ENCODE assay signal across 8 mouse cellular contexts in genomic region chr19:5841389-5841946, GRCm38 (mm10). TPM values are rescaled to one million over a fixed set of nuclear protein-coding genes. Genes with fewer than 3 reads are reported as not detected.
DNase-seq lines count a peak whose midpoint lies in the region; ATAC-seq and TF ChIP-seq lines count a peak whose summit lies in the region.

No protein-coding gene starts in this region.

- H3K9me3 ChIP-seq in CH12.LX (replicated peaks; ENCODE audit: low read length) = no peaks in the 10 kb centered on the region
- no peaks in the 10 kb centered on the region for H3K9me3 ChIP-seq in liver, embryonic 12.5 days (replicated peaks)

- DNase-seq in gastrocnemius, adult 18-20 months (ENCODE audit: low spot score) = peak; percentile 71
- no peak for DNase-seq in gastrocnemius, postnatal 14 days
- peak; percentile 47 for DNase-seq in CH12.LX (ENCODE audit: extremely low read depth)
- DNase-seq in urinary bladder, postnatal 14 days (ENCODE audit: low spot score) = no peak
- DNase-seq in urinary bladder, adult 18-20 months (ENCODE audit: low spot score in 2 of 2) = no peak
- DNase-seq in right cerebral cortex, adult 2 months (ENCODE audit: low spot score in 2 of 2) = no peak

- H3K4me2 ChIP-seq in CH12.LX (ENCODE audit: insufficient read depth, low read depth, poor library complexity, severe bottlenecking) = peak overlapping the region; percentile 94
- H3K4me2 ChIP-seq in liver, embryonic 12.5 days = peak overlapping the region; percentile 79

- TF ChIP-seq RAD21 in CH12.LX (IDR thresholded peaks at IDR 0.05; ENCODE audit: low read depth, low read length) = no peak; the same call in 1 of the 2 replicates

- no peaks in the 10 kb centered on the region for H3K27me3 ChIP-seq in CH12.LX (replicated peaks)
- no peaks in the 10 kb centered on the region for H3K27me3 ChIP-seq in liver, embryonic 12.5 days (replicated peaks)

- H3K4me1 ChIP-seq in CH12.LX (ENCODE audit: control insufficient read depth in 1 of 2, insufficient read depth in 2 of 2) = peaks cover 24 to 58% of the 10 kb centered on the region in 2 experiments
- H3K4me1 ChIP-seq in liver, embryonic 12.5 days = peaks cover 67% of the 10 kb centered on the region

- no peak for TF ChIP-seq EP300 in CH12.LX (IDR thresholded peaks at IDR 0.05; ENCODE audit: low read length)

- 37% methylated on average over 4 of the region's 4 CpGs for WGBS in liver, embryonic 12.5 days (ENCODE audit: insufficient replicate concordance)

- peak; percentile 21 for ATAC-seq in erythroblast, adult 5-6 weeks (replicated peaks; ENCODE audit: low FRiP score, poor library complexity, severe bottlenecking)
- ATAC-seq in liver, embryonic 12.5 days = peak; percentile 30; the same call in 1 of the 2 replicates

- TF ChIP-seq CTCF in CH12.LX (conservative IDR thresholded peaks at IDR 0.05 in 1 of 2, IDR thresholded peaks at IDR 0.05 in 1 of 2; ENCODE audit: low read depth in 2 of 2, low read length in 2 of 2) = no peak

- in situ Hi-C loops in CH12.LX (cut with MboI; ENCODE audit: low pct_ligation_motif_present, low pct_unique_long_range_greater_than_20kb, low sequenced_read_pairs) = no loop called here

- H3K4me3 ChIP-seq in CH12.LX (replicated peaks in 1 of 3; ENCODE audit: low read depth in 2 of 3, low read length in 2 of 3, poor library complexity in 1 of 3) = peak overlapping the region; percentile 25 to 68 (median 65)
- H3K4me3 ChIP-seq in liver, embryonic 12.5 days = peak overlapping the region; percentile 57

- peak; percentile 62; the same call in 1 of the 2 replicates for TF ChIP-seq POLR2A in CH12.LX (IDR thresholded peaks at IDR 0.05; ENCODE audit: low read depth, low read length)

- peak overlapping the region; percentile 76 for H3K27ac ChIP-seq in CH12.LX (ENCODE audit: insufficient read depth, low read depth)
- H3K27ac ChIP-seq in liver, embryonic 12.5 days = peak overlapping the region; percentile 98

- peak overlapping the region; percentile 99 for H3K9ac ChIP-seq in CH12.LX (ENCODE audit: insufficient read depth, low read depth)
- H3K9ac ChIP-seq in liver, embryonic 12.5 days = peak overlapping the region; percentile 37

- peaks cover 44% of the 10 kb centered on the region for H3K79me2 ChIP-seq in CH12.LX (replicated peaks; ENCODE audit: control insufficient read depth, extremely low read depth, insufficient read depth, poor library complexity, severe bottlenecking)

- dilution Hi-C loops in CH12.LX (cut with MboI; ENCODE audit: extremely low pct_ligation_motif_present, extremely low pct_unique_long_range_greater_than_20kb, low sequenced_read_pairs) = no loop called here

- intact Hi-C loops in gastrocnemius, postnatal 14 days (cut with DNase I; ENCODE audit: low total_unique reads) = no loop called here

- H3K36me3 ChIP-seq in CH12.LX (replicated peaks in 1 of 2; ENCODE audit: control insufficient read depth in 1 of 2, insufficient read depth in 1 of 2, low read length in 1 of 2) = peaks cover 9 to 24% of the 10 kb centered on the region in 2 experiments
- no peaks in the 10 kb centered on the region for H3K36me3 ChIP-seq in liver, embryonic 12.5 days

TF ChIP-seq in CH12.LX, 34 proteins besides CTCF, POLR2A, EP300 and RAD21:
- TF ChIP-seq PAX5 (IDR thresholded peaks at IDR 0.05; ENCODE audit: low read length) (no peak), SMC3 (IDR thresholded peaks at IDR 0.05; ENCODE audit: low read depth, low read length) (no peak), ELF1 (IDR thresholded peaks at IDR 0.05; ENCODE audit: low read depth, low read length) (peak; percentile 68), MYC (IDR thresholded peaks at IDR 0.05; ENCODE audit: low read depth, low read length) (no peak), UBTF (IDR thresholded peaks at IDR 0.05; ENCODE audit: low read depth, low read length) (0 out of 2 replicates have a peak, but pooled peaks have one; percentile 34), ZKSCAN1 (IDR thresholded peaks at IDR 0.05; ENCODE audit: borderline replicate concordance, low read depth, low read length) (no peak), KAT2A (IDR thresholded peaks at IDR 0.05; ENCODE audit: insufficient replicate concordance, low read length) (no peak), ETS1 (conservative IDR thresholded peaks at IDR 0.05; ENCODE audit: low read depth, low read length) (peak; percentile 36; the same call in 1 of the 2 replicates), IRF4 (IDR thresholded peaks at IDR 0.05; ENCODE audit: low read depth, low read length) (peak; percentile 40; the same call in 1 of the 2 replicates), GABPA (IDR thresholded peaks at IDR 0.05; ENCODE audit: insufficient replicate concordance, low read depth, low read length) (no peak), TBP (conservative IDR thresholded peaks at IDR 0.05; ENCODE audit: low read depth, low read length) (no peak), NELFE (IDR thresholded peaks at IDR 0.05; ENCODE audit: low read depth, low read length) (no peak), MAZ (IDR thresholded peaks at IDR 0.05; ENCODE audit: low read depth, low read length) (no peak), E2F4 (IDR thresholded peaks at IDR 0.05; ENCODE audit: insufficient replicate concordance, low read depth, low read length) (no peak), POLR2AphosphoS2 (IDR thresholded peaks at IDR 0.05; ENCODE audit: low read depth, low read length) (no peak; the same call in 1 of the 2 replicates), SIN3A (IDR thresholded peaks at IDR 0.05; ENCODE audit: low read length) (peak; percentile 20), USF2 (conservative IDR thresholded peaks at IDR 0.05; ENCODE audit: low read depth, low read length) (no peak), CHD1 (IDR thresholded peaks at IDR 0.05; ENCODE audit: low read depth, low read length) (no peak; the same call in 1 of the 2 replicates), ZC3H11A (IDR thresholded peaks at IDR 0.05; ENCODE audit: low read depth, low read length) (no peak), ZMIZ1 (IDR thresholded peaks at IDR 0.05; ENCODE audit: low read depth, low read length) (no peak; the same call in 1 of the 2 replicates), TCF12 (IDR thresholded peaks at IDR 0.05; ENCODE audit: low read depth, low read length) (no peak), USF1 (IDR thresholded peaks at IDR 0.05; ENCODE audit: low read depth, low read length) (no peak), JUND (conservative IDR thresholded peaks at IDR 0.05; ENCODE audit: low read depth, low read length) (no peak), BHLHE40 (IDR thresholded peaks at IDR 0.05; ENCODE audit: low read depth, low read length) (no peak; the same call in 1 of the 2 replicates), NRF1 (IDR thresholded peaks at IDR 0.05; ENCODE audit: low read depth, low read length) (no peak), ZNF384 (IDR thresholded peaks at IDR 0.05; ENCODE audit: low read depth, low read length) (peak; percentile 82), CHD2 (IDR thresholded peaks at IDR 0.05; ENCODE audit: low read length) (peak; percentile 55; the same call in 1 of the 2 replicates), MEF2A (IDR thresholded peaks at IDR 0.05; ENCODE audit: borderline replicate concordance, low read depth, low read length) (peak; percentile 65), HCFC1 (IDR thresholded peaks at IDR 0.05; ENCODE audit: low read depth, low read length) (no peak), MAFK (IDR thresholded peaks at IDR 0.05; ENCODE audit: insufficient replicate concordance, low read length) (0 out of 2 replicates have a peak, but pooled peaks have one; percentile 36), MXI1 (IDR thresholded peaks at IDR 0.05; ENCODE audit: low read depth, low read length) (no peak; the same call in 1 of the 2 replicates), RCOR1 (conservative IDR thresholded peaks at IDR 0.05; ENCODE audit: low read depth, low read length) (no peak), JUN (IDR thresholded peaks at IDR 0.05; ENCODE audit: insufficient read depth, low read depth, low read length) (no peak), MAX (IDR thresholded peaks at IDR 0.05; ENCODE audit: low read length) (peak; percentile 71)

RNA-seq across cellular contexts. Expression of gene Frmd8, which starts 33.6 kb away (rescaled TPM):
- 1 to 10 TPM; 2.9 to 3.2 TPM for total RNA-seq in gastrocnemius, adult 18-20 months (2021)
- total RNA-seq in gastrocnemius, postnatal 14 days (2021) = 1 to 10 TPM; 7.1 to 7.7 TPM
- total RNA-seq in CH12.LX (2012; rRNA removed) (29.0 and 30.7 TPM in 2 replicates), CH12.LX (2014; rRNA removed) (13.5 and 15.5 TPM in 2 replicates)
- 25.2 and 25.4 TPM in 2 replicates for polyA plus RNA-seq in CH12.LX (2012; ENCODE audit: insufficient read length, low read depth)
- total RNA-seq in erythroblast, adult 5-6 weeks (2015; ENCODE audit: low replicate concordance) = 5.4 and 6.0 TPM in 2 replicates
- 4.2 and 6.8 TPM in 2 replicates for total RNA-seq in erythroblast, adult 5-6 weeks (2017; ENCODE audit: low replicate concordance)
- polyA plus RNA-seq in liver, embryonic 12.5 days (2016; fragmentation: Nextera tagmentation; extraction: Ambion mirVana) = 22.1 and 24.2 TPM in 2 replicates

RNA-seq across cellular contexts. Expression of gene Slc25a45, which starts 36.1 kb away (rescaled TPM):
- total RNA-seq in gastrocnemius, adult 18-20 months (2021) = under 1 TPM; 0.59 to 0.90 TPM
- 1 to 10 TPM; 2.1 to 2.3 TPM for total RNA-seq in gastrocnemius, postnatal 14 days (2021)
- total RNA-seq in CH12.LX (2012; rRNA removed) (20.6 and 23.1 TPM in 2 replicates), CH12.LX (2014; rRNA removed) (27.6 and 33.0 TPM in 2 replicates)
- 20.8 and 22.7 TPM in 2 replicates for polyA plus RNA-seq in CH12.LX (2012; ENCODE audit: insufficient read length, low read depth)
- total RNA-seq in erythroblast, adult 5-6 weeks (2015; ENCODE audit: low replicate concordance) = 14.0 and 14.6 TPM in 2 replicates
- total RNA-seq in erythroblast, adult 5-6 weeks (2017; ENCODE audit: low replicate concordance) = 10.0 and 11.3 TPM in 2 replicates
- polyA plus RNA-seq in liver, embryonic 12.5 days (2016; fragmentation: Nextera tagmentation; extraction: Ambion mirVana) = 7.5 and 7.7 TPM in 2 replicates

RNA-seq across cellular contexts. Expression of gene Tigd3, which starts 52.5 kb away (rescaled TPM):
- total RNA-seq in gastrocnemius, adult 18-20 months (2021) = under 1 TPM; 0.21 TPM
- total RNA-seq in gastrocnemius, postnatal 14 days (2021) = under 1 TPM; 0.42 to 0.66 TPM
- 1.6 and 2.1 TPM in 2 replicates for total RNA-seq in CH12.LX (2012; rRNA removed)
- total RNA-seq in CH12.LX (2014; rRNA removed) = 0.62 and 0.67 TPM in 2 replicates
- 1.2 and 1.4 TPM in 2 replicates for polyA plus RNA-seq in CH12.LX (2012; ENCODE audit: insufficient read length, low read depth)
- total RNA-seq in erythroblast, adult 5-6 weeks (2015; ENCODE audit: low replicate concordance) = 0.38 and 1.0 TPM in 2 replicates
- 3.1 and 6.1 TPM in 2 replicates for total RNA-seq in erythroblast, adult 5-6 weeks (2017; ENCODE audit: low replicate concordance)
- polyA plus RNA-seq in liver, embryonic 12.5 days (2016; fragmentation: Nextera tagmentation; extraction: Ambion mirVana) = 3.2 and 3.5 TPM in 2 replicates

Comparison
In these comparisons a context has a peak if more than half of its experiments do, and no peak if none do; other contexts are left out.
1. DNase-seq: peak in gastrocnemius, adult 18-20 months (single experiment) and CH12.LX (single experiment); none in gastrocnemius, postnatal 14 days (single experiment), urinary bladder, postnatal 14 days (single experiment), urinary bladder, adult 18-20 months (0 of 2) and right cerebral cortex, adult 2 months (0 of 2).